Mouse (Mus musculus) left cerebral cortex, postnatal 10 days (tissue): ENCODE measurements around the gene Prkcz. TPM values are rescaled to one million over a fixed set of nuclear protein-coding genes. Genes with fewer than 3 reads are reported as not detected.

ENCODE experiments used
- DNase-seq, 2 experiments: peaks; one replicate each; pipeline ENCODE4 v3.0.0; 2021 to 2022; ENCODE audit warnings: low spot score in 2 of 2, mixed read lengths in 1 of 2; ENCODE audit errors: extremely low spot score in 1 of 2
- intact Hi-C: fragments of 180-260 bp; cut with DNase I; formaldehyde crosslinking; loops from one replicate; pipeline ENCODE4 v1.15.1; 2025
- total RNA-seq, 2 experiments: library from RNA; stranded (reverse); gene quantifications; 2 replicates each; pipeline ENCODE4 v1.2.3; 2021

The Prkcz gene
- 100 to 1,000 TPM; 174 to 187 TPM for total RNA-seq

DNA sequence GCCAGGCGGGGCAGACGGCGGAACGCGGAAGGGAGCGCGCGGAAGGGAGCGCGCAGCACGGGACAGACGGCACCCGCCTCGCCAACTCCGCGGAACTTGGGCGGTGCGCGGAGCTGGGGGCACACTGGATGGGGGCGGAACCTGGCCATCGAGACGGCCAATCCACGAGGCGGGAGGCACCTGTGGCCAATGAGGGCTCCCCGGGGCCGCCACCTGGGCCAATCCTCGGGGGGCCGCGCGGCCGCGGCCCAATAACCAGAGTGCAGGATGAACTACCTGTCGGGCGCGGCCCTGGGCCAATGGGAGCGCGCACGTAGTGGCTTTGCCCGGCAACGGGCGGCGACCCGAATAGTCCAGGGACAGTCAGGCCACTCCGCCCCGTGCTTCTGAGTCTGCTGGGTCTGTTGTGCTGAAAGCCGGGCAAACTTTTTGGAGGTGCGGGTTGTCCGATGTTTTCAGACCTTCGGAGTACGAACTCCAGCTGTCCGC lies at the start of gene Prkcz:
TSS of gene Prkcz (minus strand) at position 59 of the 489 bp plus-strand sequence.
- intact Hi-C loops = no loop called here
- peak in 1 of 2 experiments; percentile 79 for DNase-seq

GRCm38 (mm10) chr4:155409058-155409776 lies 48.1 kb upstream of the Prkcz start, which contains the start of gene Cfap74:
Gene Cfap74, plus strand, starts transcription at chr4:155409190.
- DNase-seq = peak; percentile 85 to 91
- intact Hi-C loops = no loop called here

GRCm38 (mm10) chr4:155408695-155409057 lies 47.5 kb upstream of the Prkcz start:
- intact Hi-C loops = no loop called here
- no peak for DNase-seq

- intact Hi-C loops = no loop called here
- no peak for DNase-seq
Measured at GRCm38 (mm10) chr4:155402489-155402888, 41.3 kb upstream of the Prkcz start.

- intact Hi-C loops = no loop called here
Measured at GRCm38 (mm10) chr4:155401121-155401520, 40.0 kb upstream of the Prkcz start.

GRCm38 (mm10) chr4:155398222-155398540 lies 37.0 kb upstream of the Prkcz start:
- intact Hi-C loops = no loop called here
- DNase-seq = no peak

More at GRCm38 (mm10) chr4:155401121-155401520, 40.0 kb upstream of the Prkcz start:
- DNase-seq = no peak

- intact Hi-C loops = no loop called here
- DNase-seq = peak in 1 of 2 experiments; percentile 63
Measured at GRCm38 (mm10) chr4:155397511-155398221, 36.5 kb upstream of the Prkcz start, which contains the start of gene Gabrd. Gene Gabrd, minus strand, starts transcription at chr4:155398112.

- intact Hi-C loops = no loop called here
- DNase-seq = no peak
Measured at GRCm38 (mm10) chr4:155396751-155397150, 35.6 kb upstream of the Prkcz start.

GRCm38 (mm10) chr4:155395471-155395870 lies 34.3 kb upstream of the Prkcz start:
- intact Hi-C loops = no loop called here
- no peak for DNase-seq

DNA sequence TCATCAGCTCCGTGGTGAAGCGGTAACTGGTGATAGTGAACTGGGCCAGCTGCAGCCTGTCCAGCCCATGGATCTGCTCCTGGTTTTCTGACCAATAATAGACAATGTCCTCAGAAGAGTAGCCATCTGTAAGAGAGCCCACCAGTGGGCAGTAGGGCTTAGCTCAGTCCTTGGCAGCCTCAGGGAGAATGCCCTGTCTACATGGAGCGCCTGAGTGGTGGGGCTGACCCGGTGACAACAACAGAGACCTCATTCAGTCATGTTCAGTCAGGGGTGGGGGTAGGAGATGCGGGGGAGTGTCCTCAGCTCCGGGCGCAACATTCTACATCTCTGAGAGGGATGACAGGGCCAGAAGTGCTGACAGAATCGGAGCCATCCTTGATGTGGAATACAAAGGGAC lies 26.0 kb upstream of the Prkcz start:
- intact Hi-C loops = no loop called here
- no peak for DNase-seq

- DNase-seq = no peak
- intact Hi-C loops = no loop called here
Measured at GRCm38 (mm10) chr4:155383326-155383725, 22.2 kb upstream of the Prkcz start.

- peak in 1 of 2 experiments; percentile 44 for DNase-seq
- intact Hi-C loops = no loop called here
Measured at GRCm38 (mm10) chr4:155382752-155383151, 21.6 kb upstream of the Prkcz start.

DNA sequence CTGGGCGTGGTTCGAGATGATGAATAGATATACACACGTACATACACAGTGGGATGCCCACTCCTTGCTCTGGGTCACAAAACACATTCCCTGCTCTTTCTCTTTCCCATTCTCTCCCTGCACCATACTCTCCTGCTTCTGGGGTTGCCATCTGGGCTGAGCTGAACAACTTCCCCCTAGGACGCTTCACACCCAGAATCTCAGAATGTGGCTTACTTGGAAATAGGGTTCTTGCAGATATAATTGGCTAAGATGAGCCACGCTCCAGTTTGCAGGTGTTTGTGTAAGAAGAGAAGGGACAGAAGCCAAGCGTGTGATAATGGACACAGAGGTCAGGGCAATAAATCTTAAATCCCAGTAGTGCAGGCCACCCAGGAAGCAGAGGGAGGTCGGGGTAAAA lies 20.8 kb upstream of the Prkcz start:
- intact Hi-C loops = no loop called here
- DNase-seq = no peak

- intact Hi-C loops = no loop called here
- DNase-seq = no peak
Measured at GRCm38 (mm10) chr4:155371797-155372735, 10.9 kb upstream of the Prkcz start.

DNA sequence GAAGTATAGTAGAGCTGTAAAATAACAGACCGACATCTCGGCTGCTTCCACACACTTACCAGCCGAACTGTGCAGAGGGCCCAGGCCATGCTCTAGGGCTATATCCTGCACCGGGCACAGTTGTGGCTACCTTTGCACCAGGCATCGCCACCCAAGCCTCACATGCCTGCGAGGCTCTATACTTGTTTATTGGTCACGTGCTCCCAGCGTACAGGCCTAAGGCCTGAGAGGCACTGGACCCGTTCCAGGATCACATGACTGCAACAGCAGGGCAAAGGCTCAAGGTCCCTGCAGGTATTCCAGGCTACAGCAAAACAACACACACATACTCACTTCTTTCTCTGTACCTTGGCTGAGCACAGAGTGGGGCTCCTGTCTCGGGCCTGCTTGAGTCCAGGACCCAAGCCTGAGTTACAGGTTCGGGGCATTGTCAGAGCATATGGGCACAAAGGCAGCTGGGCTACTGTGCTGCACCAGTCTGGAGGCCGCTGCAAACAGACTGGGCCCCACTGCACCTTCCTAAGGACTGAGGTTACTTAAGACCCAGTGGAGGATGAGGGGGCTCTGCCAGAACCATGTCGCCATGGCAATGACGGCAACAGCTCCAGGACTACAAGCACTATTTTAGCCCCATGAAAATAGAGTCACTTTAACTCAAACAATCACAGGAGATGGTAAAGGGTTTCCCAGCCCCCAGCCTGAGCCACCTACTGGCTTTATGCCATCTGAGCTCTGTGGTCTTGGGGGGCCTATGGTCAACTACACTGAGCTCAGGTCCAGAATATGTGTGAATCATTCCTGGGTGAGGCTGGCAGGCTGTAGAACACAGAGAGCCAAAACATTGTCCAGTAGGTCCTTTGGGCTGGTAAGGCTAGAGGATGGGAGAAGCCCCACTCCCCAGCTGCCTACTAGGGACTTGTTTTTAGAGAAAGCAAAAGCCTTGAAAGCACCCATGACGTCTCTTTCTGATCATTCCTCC lies 9.9 kb upstream of the Prkcz start:
- peak in 1 of 2 experiments; percentile 35 for DNase-seq
- intact Hi-C loops = no loop called here

GRCm38 (mm10) chr4:155368684-155369083 lies 7.5 kb upstream of the Prkcz start:
- peak; percentile 48 to 82 for DNase-seq
- intact Hi-C loops = no loop called here

GRCm38 (mm10) chr4:155367739-155368138 lies 6.6 kb upstream of the Prkcz start:
- intact Hi-C loops = no loop called here

GRCm38 (mm10) chr4:155366784-155367183 lies 5.6 kb upstream of the Prkcz start:
- DNase-seq = no peak
- intact Hi-C loops = no loop called here

More at GRCm38 (mm10) chr4:155367739-155368138, 6.6 kb upstream of the Prkcz start:
- no peak for DNase-seq
